Comparison of ENCODE assay signal across 26 mouse cellular contexts in genomic region chr7:133986201-133986600, GRCm38 (mm10).
A peak's percentile ranks its signal among the peaks of the same experiment; 100 is the strongest.
DNase-seq lines count a peak whose midpoint lies in the region; ATAC-seq lines count a peak whose summit lies in the region.
"Had no signal": no experiment of that assay in that cellular context is flagged by ENCODE, and none has a peak within 500 bp of the region (broad histone marks: within the 10 kb centered on the region; RNA-seq: fewer than 3 reads in every experiment).

No protein-coding gene starts in this region.

- H3K9ac ChIP-seq in hindbrain, embryonic 14.5 days: no peak overlapping the region
- H3K9ac ChIP-seq: forebrain, embryonic 13.5 days; hindbrain, embryonic 13.5 days had no signal

- no peak for ATAC-seq in hindbrain, embryonic 14.5 days (ENCODE audit: low FRiP score)
- ATAC-seq: forebrain, embryonic 13.5 days; forebrain, embryonic 16.5 days; hindbrain, postnatal 0 days; inflammation-experienced regulatory T-cells, adult 6 months had no signal

- H3K27me3 ChIP-seq in hindbrain, embryonic 14.5 days (ENCODE audit: control insufficient read depth, insufficient read depth, low read length): no peaks in the 10 kb centered on the region
- H3K27me3 ChIP-seq: CH12.LX; forebrain, embryonic 13.5 days; hindbrain, embryonic 13.5 days; Patski had no signal

- intact Hi-C loops in left cerebral cortex, postnatal 10 days (cut with DNase I): no loop called here

- 75% methylated on average over 4 of the region's 4 CpGs for WGBS in hindbrain, embryonic 14.5 days

- H3K9me3 ChIP-seq in hindbrain, embryonic 14.5 days (ENCODE audit: control insufficient read depth, low read length): no peaks in the 10 kb centered on the region
- H3K9me3 ChIP-seq: forebrain, embryonic 10.5 days; forebrain, embryonic 13.5 days; hindbrain, embryonic 10.5 days; hindbrain, embryonic 13.5 days had no signal

- 0 out of 2 replicates have a peak, but pooled peaks cover 4% of the 10 kb centered on the region for H3K4me1 ChIP-seq in hindbrain, embryonic 14.5 days (replicated peaks; ENCODE audit: control insufficient read depth, insufficient read depth, low read length)
- H3K4me1 ChIP-seq: forebrain, embryonic 10.5 days; forebrain, embryonic 13.5 days; hindbrain, embryonic 10.5 days had no signal

- DNase-seq in layer of hippocampus, adult 18-20 months (ENCODE audit: low spot score in 2 of 2): peak; percentile 34 to 71
- DNase-seq in layer of hippocampus, postnatal 10 days (ENCODE audit: low spot score in 2 of 2): no peak
- peak; percentile 50 for DNase-seq in layer of hippocampus, adult 9-10 months (ENCODE audit: low spot score)
- peak; percentile 22 for DNase-seq in telencephalon, adult 2 months (ENCODE audit: low read depth, low spot score)
- no peak for DNase-seq in left cerebral cortex, postnatal 10 days (ENCODE audit: extremely low spot score in 1 of 2, low spot score in 2 of 2)
- DNase-seq in hindbrain, embryonic 14.5 days (ENCODE audit: low spot score): no peak
- DNase-seq: adrenal gland, postnatal 10 days; adrenal gland, postnatal 36 days; B cell, adult 2 months; cerebellum, adult 11-12 months; cerebellum, adult 8-10 months; cerebellum, postnatal 10 days; cerebellum, postnatal 36 days; gastrocnemius, adult 2 months; gastrocnemius, postnatal 14 days had no signal

- no peak overlapping the region for H3K27ac ChIP-seq in hindbrain, embryonic 14.5 days
- H3K27ac ChIP-seq: forebrain, embryonic 10.5 days; forebrain, embryonic 13.5 days; gastrocnemius, adult 2 months; hindbrain, embryonic 10.5 days; hindbrain, embryonic 13.5 days; hindbrain, postnatal 0 days had no signal

- H3K4me3 ChIP-seq in hindbrain, embryonic 14.5 days (replicated peaks; ENCODE audit: low read length): no peak overlapping the region
- H3K4me3 ChIP-seq: forebrain, embryonic 10.5 days; forebrain, embryonic 13.5 days; gastrocnemius, adult 2 months; hindbrain, embryonic 10.5 days; hindbrain, embryonic 13.5 days had no signal

- H3K4me2 ChIP-seq in hindbrain, embryonic 14.5 days (replicated peaks): no peak overlapping the region
- H3K4me2 ChIP-seq: forebrain, embryonic 13.5 days; heart, embryonic 11.5 days; hindbrain, embryonic 13.5 days had no signal

- no peaks in the 10 kb centered on the region for H3K36me3 ChIP-seq in hindbrain, embryonic 14.5 days (replicated peaks; ENCODE audit: control insufficient read depth, insufficient read depth)
- H3K36me3 ChIP-seq: forebrain, embryonic 10.5 days; G1E; hindbrain, embryonic 10.5 days; hindbrain, embryonic 13.5 days had no signal

Comparison
In these comparisons a context has a peak if more than half of its experiments do, and no peak if none do; other contexts are left out.
1. DNase-seq: peak in layer of hippocampus, adult 18-20 months (2 of 2), layer of hippocampus, adult 9-10 months (single experiment) and telencephalon, adult 2 months (single experiment); none in layer of hippocampus, postnatal 10 days (0 of 2), left cerebral cortex, postnatal 10 days (0 of 2) and hindbrain, embryonic 14.5 days (single experiment).